Mouse (Mus musculus): ENCODE measurements around the gene Dock10. TPM values are rescaled to one million over a fixed set of nuclear protein-coding genes. Genes with fewer than 3 reads are reported as not detected.

The Dock10 gene
- polyA plus RNA-seq, 1 experiment from 2014 or later, result 2.8 TPM

GRCm38 (mm10) chr1:80512210-80512948 lies 245.9 kb downstream of the Dock10 start:
- Histone ChIP-seq H3K27ac (replicated peaks) (no peak overlapping the region), H3K36me3 (no peaks in the 10 kb centered on the region), H3K9me3 (no peaks in the 10 kb centered on the region), H3K27me3 (replicated peaks) (no peaks in the 10 kb centered on the region), H3K4me2 (no peak overlapping the region), H3K9ac (no peak overlapping the region), H3K4me1 (no peaks in the 10 kb centered on the region), H3K4me3 (no peak overlapping the region)
- WGBS, result 52% methylated on average over 8 of the region's 8 CpGs
- no peak for ATAC-seq (ENCODE audit: extremely low read depth, insufficient number of reproducible peaks, low FRiP score, low TSS enrichment)

GRCm38 (mm10) chr1:80504757-80505156 lies 253.6 kb downstream of the Dock10 start:
- Histone ChIP-seq H3K9ac (no peak overlapping the region), H3K27me3 (replicated peaks) (no peaks in the 10 kb centered on the region), H3K27ac (replicated peaks) (no peak overlapping the region), H3K36me3 (peaks cover 9% of the 10 kb centered on the region; the same call in 1 of the 2 replicates), H3K4me3 (no peak overlapping the region), H3K9me3 (no peaks in the 10 kb centered on the region; the same call in 1 of the 2 replicates), H3K4me1 (no peaks in the 10 kb centered on the region), H3K4me2 (no peak overlapping the region)
- 81% methylated on average over 2 of the region's 2 CpGs for WGBS
- no peak for ATAC-seq (ENCODE audit: extremely low read depth, insufficient number of reproducible peaks, low FRiP score, low TSS enrichment)

- 72% methylated on average over 4 of the region's 4 CpGs for WGBS
- H3K9me3 ChIP-seq, result no peaks in the 10 kb centered on the region; the same call in 1 of the 2 replicates
- H3K4me2 ChIP-seq, result no peak overlapping the region
- no peaks in the 10 kb centered on the region for H3K4me1 ChIP-seq
- no peak overlapping the region for H3K4me3 ChIP-seq
- H3K36me3 ChIP-seq, result peaks cover 9% of the 10 kb centered on the region; the same call in 1 of the 2 replicates
- no peak for ATAC-seq (ENCODE audit: extremely low read depth, insufficient number of reproducible peaks, low FRiP score, low TSS enrichment)
- no peak overlapping the region for H3K9ac ChIP-seq
- H3K27me3 ChIP-seq (replicated peaks), result no peaks in the 10 kb centered on the region
- no peak overlapping the region for H3K27ac ChIP-seq (replicated peaks)
These were observed 254.2 kb downstream of the Dock10 start for GRCm38 (mm10) chr1:80504081-80504480.

- H3K27ac ChIP-seq (replicated peaks), result no peak overlapping the region
- H3K36me3 ChIP-seq, result peaks cover 9% of the 10 kb centered on the region; the same call in 1 of the 2 replicates
- H3K4me3 ChIP-seq, result no peak overlapping the region
- H3K4me2 ChIP-seq, result no peak overlapping the region
- no peak for ATAC-seq (ENCODE audit: extremely low read depth, insufficient number of reproducible peaks, low FRiP score, low TSS enrichment)
- H3K9me3 ChIP-seq, result no peaks in the 10 kb centered on the region; the same call in 1 of the 2 replicates
- H3K4me1 ChIP-seq, result no peaks in the 10 kb centered on the region
- WGBS, result 76% methylated on average over 9 of the region's 9 CpGs
- H3K9ac ChIP-seq, result no peak overlapping the region
- no peaks in the 10 kb centered on the region for H3K27me3 ChIP-seq (replicated peaks)
These were observed 255.7 kb downstream of the Dock10 start for GRCm38 (mm10) chr1:80502456-80503165.

GRCm38 (mm10) chr1:80499264-80499663 lies 259.1 kb downstream of the Dock10 start:
- Histone ChIP-seq H3K36me3 (no peaks in the 10 kb centered on the region), H3K4me2 (no peak overlapping the region), H3K9me3 (no peaks in the 10 kb centered on the region), H3K27ac (replicated peaks) (no peak overlapping the region), H3K27me3 (replicated peaks) (no peaks in the 10 kb centered on the region), H3K4me3 (no peak overlapping the region), H3K9ac (no peak overlapping the region), H3K4me1 (no peaks in the 10 kb centered on the region)
- 79% methylated on average over 7 of the region's 7 CpGs for WGBS
- ATAC-seq (ENCODE audit: extremely low read depth, insufficient number of reproducible peaks, low FRiP score, low TSS enrichment), result no peak

- H3K4me3 ChIP-seq, result no peak overlapping the region
- 62% methylated on average over 4 of the region's 4 CpGs for WGBS
- no peaks in the 10 kb centered on the region for H3K27me3 ChIP-seq (replicated peaks)
- no peak overlapping the region for H3K4me2 ChIP-seq
- H3K36me3 ChIP-seq, result no peaks in the 10 kb centered on the region
- no peaks in the 10 kb centered on the region for H3K4me1 ChIP-seq
- H3K9ac ChIP-seq, result no peak overlapping the region
- ATAC-seq (ENCODE audit: extremely low read depth, insufficient number of reproducible peaks, low FRiP score, low TSS enrichment), result no peak
- no peaks in the 10 kb centered on the region for H3K9me3 ChIP-seq
- no peak overlapping the region for H3K27ac ChIP-seq (replicated peaks)
These were observed 262.0 kb downstream of the Dock10 start for GRCm38 (mm10) chr1:80496360-80496759.

GRCm38 (mm10) chr1:80483419-80483818 lies 274.9 kb downstream of the Dock10 start:
- Histone ChIP-seq H3K27ac (replicated peaks) (peak overlapping the region; percentile 46), H3K4me1 (no peaks in the 10 kb centered on the region; the same call in 1 of the 2 replicates), H3K36me3 (no peaks in the 10 kb centered on the region), H3K9ac (no peak overlapping the region), H3K9me3 (no peaks in the 10 kb centered on the region), H3K27me3 (replicated peaks) (no peaks in the 10 kb centered on the region), H3K4me3 (no peak overlapping the region), H3K4me2 (no peak overlapping the region)
- WGBS, result 62% methylated on average over 5 of the region's 5 CpGs
- ATAC-seq (ENCODE audit: extremely low read depth, insufficient number of reproducible peaks, low FRiP score, low TSS enrichment), result no peak

GRCm38 (mm10) chr1:80474942-80475341 lies 283.4 kb downstream of the Dock10 start:
- WGBS, result 67% methylated on average over 1 of the region's 1 CpGs
- Histone ChIP-seq H3K4me2 (no peak overlapping the region), H3K27ac (replicated peaks) (no peak overlapping the region), H3K9ac (no peak overlapping the region), H3K27me3 (replicated peaks) (no peaks in the 10 kb centered on the region), H3K36me3 (no peaks in the 10 kb centered on the region), H3K4me1 (no peaks in the 10 kb centered on the region), H3K4me3 (no peak overlapping the region), H3K9me3 (no peaks in the 10 kb centered on the region)
- no peak for ATAC-seq (ENCODE audit: extremely low read depth, insufficient number of reproducible peaks, low FRiP score, low TSS enrichment)

- Histone ChIP-seq H3K9ac (no peak overlapping the region), H3K27me3 (replicated peaks) (no peaks in the 10 kb centered on the region), H3K4me1 (no peaks in the 10 kb centered on the region), H3K9me3 (no peaks in the 10 kb centered on the region), H3K4me2 (no peak overlapping the region), H3K27ac (replicated peaks) (no peak overlapping the region), H3K36me3 (no peaks in the 10 kb centered on the region), H3K4me3 (no peak overlapping the region)
- WGBS, result 94% methylated on average over 1 of the region's 1 CpGs
- ATAC-seq (ENCODE audit: extremely low read depth, insufficient number of reproducible peaks, low FRiP score, low TSS enrichment), result no peak
These were observed 285.9 kb downstream of the Dock10 start for GRCm38 (mm10) chr1:80472395-80472794.

GRCm38 (mm10) chr1:80461348-80461747 lies 297.0 kb downstream of the Dock10 start, which contains the start of gene Gm45261:
TSS of gene Gm45261 (minus strand) at chr1:80461448.
- no peaks in the 10 kb centered on the region for H3K36me3 ChIP-seq
- H3K4me1 ChIP-seq, result no peaks in the 10 kb centered on the region
- H3K9me3 ChIP-seq, result no peaks in the 10 kb centered on the region
- WGBS, result 65% methylated on average over 6 of the region's 6 CpGs
- H3K4me3 ChIP-seq, result no peak within 1 kb of the TSS
- H3K27me3 ChIP-seq (replicated peaks), result no peaks in the 10 kb centered on the region
- H3K4me2 ChIP-seq, result no peak within 1 kb of the TSS
- H3K9ac ChIP-seq, result no peak within 1 kb of the TSS
- no peak within 1 kb of the TSS for H3K27ac ChIP-seq (replicated peaks)
- no peak for ATAC-seq (ENCODE audit: extremely low read depth, insufficient number of reproducible peaks, low FRiP score, low TSS enrichment)

- 75% methylated on average over 1 of the region's 1 CpGs for WGBS
- Histone ChIP-seq H3K27me3 (replicated peaks) (no peaks in the 10 kb centered on the region), H3K4me1 (no peaks in the 10 kb centered on the region), H3K9me3 (no peaks in the 10 kb centered on the region), H3K36me3 (no peaks in the 10 kb centered on the region), H3K9ac (no peak overlapping the region), H3K4me2 (no peak overlapping the region), H3K27ac (replicated peaks) (no peak overlapping the region), H3K4me3 (no peak overlapping the region)
- no peak for ATAC-seq (ENCODE audit: extremely low read depth, insufficient number of reproducible peaks, low FRiP score, low TSS enrichment)
These were observed 298.4 kb downstream of the Dock10 start for GRCm38 (mm10) chr1:80459923-80460322.

All from heart, embryonic 13.5 days (tissue).